ENCODE assay signal across 1 mouse cellular context in the genomic region with DNA sequence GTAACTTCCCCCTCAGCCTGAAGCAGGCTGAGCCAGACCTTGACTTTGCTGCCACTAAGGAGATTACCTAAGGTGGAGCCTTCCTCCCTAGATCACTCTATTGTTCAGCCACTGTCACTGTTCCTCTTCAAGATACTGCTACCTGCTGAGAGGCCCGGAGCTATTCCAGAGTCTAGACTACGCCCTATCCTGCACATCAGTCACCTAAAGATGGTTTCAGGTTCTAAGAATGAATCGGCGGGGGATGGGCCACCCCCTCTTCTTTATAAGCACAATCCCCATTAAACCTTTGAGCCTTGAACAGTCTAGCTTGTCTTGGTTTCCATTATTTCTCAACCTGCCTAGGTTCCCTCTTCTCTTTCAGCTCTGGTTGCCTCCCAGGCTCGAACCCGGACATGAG. TPM values are rescaled to one million over a fixed set of nuclear protein-coding genes. Genes with fewer than 3 reads are reported as not detected.
"Had no signal": no experiment of that assay in that cellular context is flagged by ENCODE, and none has a peak within 500 bp of the region (broad histone marks: within the 10 kb centered on the region; RNA-seq: fewer than 3 reads in every experiment).

No protein-coding gene starts in this region.

RNA-seq across cellular contexts. Expression of gene Slc4a10, which starts 45.0 kb away (rescaled TPM):
- polyA plus RNA-seq: spleen, adult 2 months had no signal
